Mouse (Mus musculus): Measurements from ENCODE around the gene Rtl4.

- TF ChIP-seq CTCF (IDR thresholded peaks at IDR 0.05; ENCODE audit: insufficient read depth, low read depth, low read length) (no peak), POLR2A (IDR thresholded peaks at IDR 0.05; ENCODE audit: insufficient read depth, low read depth, low read length) (no peak)
Measured at GRCm38 (mm10) chrX:144688207-144689118, at the start of gene Rtl4.
